Mouse (Mus musculus) A20 (cell line): ENCODE measurements around the gene Ipo4.

Experiments used
- DNase-seq: peaks from one replicate; pipeline ENCODE4 v3.0.0-alpha.2; 2011; ENCODE audit warnings: low read depth, low spot score

The Ipo4 gene

DNA sequence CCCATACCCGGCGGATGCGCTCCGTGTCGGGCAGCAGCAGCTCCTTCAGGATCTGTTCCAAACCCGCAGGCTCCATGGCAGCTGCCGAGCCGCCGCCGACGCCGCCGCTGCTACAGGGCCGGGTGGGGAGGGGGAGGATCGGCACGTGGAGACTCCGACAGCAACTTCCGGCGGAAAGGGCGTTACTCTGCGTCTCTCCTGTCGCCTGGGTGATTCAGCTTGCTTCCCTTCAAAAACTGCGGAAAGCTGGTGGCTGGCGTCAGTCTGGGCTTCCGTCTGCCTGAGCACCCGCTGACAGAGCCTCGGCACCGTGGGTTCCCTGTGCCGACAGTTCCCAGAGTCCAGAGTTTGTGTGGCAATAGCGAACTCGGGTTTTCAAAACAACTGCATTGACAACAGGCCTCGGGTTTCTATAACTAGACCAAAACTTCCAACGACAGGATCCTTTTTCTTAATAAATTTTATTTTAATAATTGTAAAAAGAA, at the start of gene Ipo4:
Ipo4 (minus strand) TSS at position 435 of the 485 bp plus-strand sequence.
- DNase-seq = peak; percentile 87

DNA sequence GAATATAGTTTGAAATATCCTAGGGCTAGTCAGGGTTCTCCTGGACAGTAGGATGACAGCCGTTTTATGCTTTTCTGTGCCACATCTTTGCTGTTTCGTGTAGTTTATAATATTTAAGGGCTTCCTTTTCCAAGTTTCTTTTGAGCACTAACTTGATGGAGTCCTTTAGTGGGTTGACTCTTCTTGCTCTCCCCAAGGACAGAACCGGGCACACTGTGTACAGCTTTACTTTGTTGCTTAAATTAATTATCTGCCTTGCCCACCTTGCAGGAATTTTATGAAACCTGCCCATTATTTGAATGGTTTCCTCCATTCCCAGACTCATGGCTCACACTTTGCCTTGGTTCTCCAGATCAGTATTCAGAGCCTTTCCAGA, 46.3 kb upstream of the Ipo4 start:
- no peak for DNase-seq

GRCm38 (mm10) chr14:55681160-55682117, 45.7 kb upstream of the Ipo4 start, which contains the start of gene Tinf2:
Gene Tinf2, minus strand, starts transcription at chr14:55681820.
- peak; percentile 99 for DNase-seq

GRCm38 (mm10) chr14:55677615-55678014, 41.9 kb upstream of the Ipo4 start:
- DNase-seq = peak; percentile 74

DNA sequence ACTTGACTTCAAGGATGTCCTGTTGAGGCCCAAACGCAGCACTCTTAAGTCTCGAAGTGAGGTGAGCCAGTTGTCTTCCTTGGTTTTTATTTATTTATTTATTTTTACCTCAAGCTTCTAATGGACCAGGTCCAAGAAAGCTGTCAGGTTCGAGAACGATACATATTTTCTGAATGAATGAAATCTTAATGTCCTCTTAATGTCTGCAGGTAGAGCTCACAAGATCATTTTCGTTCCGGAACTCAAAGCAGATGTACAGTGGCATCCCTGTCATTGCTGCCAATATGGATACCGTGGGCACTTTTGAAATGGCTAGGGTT, 36.9 kb upstream of the Ipo4 start:
- peak; percentile 65 for DNase-seq

DNA sequence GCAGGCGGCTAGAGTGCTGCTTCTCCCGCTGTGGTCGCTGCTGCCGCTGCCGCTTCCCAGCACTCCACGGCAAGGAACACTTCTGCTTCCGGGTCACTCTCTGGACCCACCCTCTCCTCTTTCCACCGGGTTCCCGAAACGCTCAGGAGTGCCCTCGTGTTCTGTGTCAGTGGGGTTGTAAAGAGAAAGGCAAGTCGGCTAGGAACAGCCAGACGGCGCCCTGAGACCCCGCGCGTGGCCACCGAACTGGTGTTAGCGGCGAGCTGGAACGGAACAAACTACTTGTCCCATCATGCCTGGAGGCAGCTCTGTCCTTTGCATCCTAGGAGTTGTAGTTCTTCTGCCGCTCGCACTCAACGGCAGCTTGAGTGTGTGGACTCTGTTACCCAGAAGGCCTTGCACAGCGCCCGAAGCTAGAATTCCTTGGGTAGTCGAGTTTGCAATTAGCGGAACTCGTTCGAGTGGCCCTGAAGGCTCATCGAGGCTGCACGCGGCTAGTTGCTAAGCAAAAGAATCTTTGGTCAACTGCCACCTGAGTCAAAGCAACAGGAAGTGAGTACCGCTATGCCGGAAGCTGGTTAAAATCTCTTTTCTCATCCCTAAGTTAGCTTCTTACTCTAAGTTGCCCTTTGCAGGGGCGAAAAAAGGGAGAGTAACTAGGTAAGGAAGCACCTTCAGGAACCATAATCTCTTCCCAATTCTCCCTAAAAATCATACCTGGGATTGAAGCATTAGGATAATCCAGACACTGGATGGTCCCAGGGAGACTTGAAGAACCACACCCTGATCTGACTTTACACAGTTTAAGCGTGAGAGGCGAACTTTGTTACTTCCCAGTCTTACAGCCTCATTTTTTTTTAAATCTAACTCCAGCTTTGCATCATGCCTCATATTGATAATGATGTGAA, 36.3 kb upstream of the Ipo4 start, which contains the start of the genes Gmpr2 and Nedd8:
Gmpr2 (plus strand) TSS at position 109 of the 908 bp plus-strand sequence.
Nedd8 (minus strand) TSS at position 292 of the 908 bp plus-strand sequence.
- peak; percentile 98 for DNase-seq

GRCm38 (mm10) chr14:55671486-55671832, 35.7 kb upstream of the Ipo4 start:
- no peak for DNase-seq

DNA sequence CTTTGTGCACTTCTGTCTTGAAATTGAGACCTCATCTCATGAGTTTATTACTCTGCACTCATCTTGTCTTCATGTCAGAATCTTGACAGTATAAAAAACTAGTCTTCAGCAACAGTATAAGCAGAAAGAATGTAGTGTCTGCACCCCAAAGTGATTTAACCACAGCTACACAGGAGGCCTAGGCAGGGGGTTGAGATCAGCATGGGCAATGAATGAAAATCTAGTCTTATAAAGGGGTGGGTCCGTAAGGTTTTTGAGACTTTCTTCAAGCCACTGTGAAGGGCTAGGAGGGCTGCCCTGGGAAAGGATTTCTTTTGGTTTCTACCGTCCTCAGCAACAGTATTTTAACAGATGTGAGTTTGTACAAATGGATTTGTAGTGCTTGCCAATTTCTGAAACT, 24.9 kb upstream of the Ipo4 start:
- DNase-seq = no peak

GRCm38 (mm10) chr14:55659960-55660573, 24.3 kb upstream of the Ipo4 start, which contains the start of gene Mdp1:
Gene Mdp1, minus strand, starts transcription at chr14:55660508.
- peak; percentile 87 for DNase-seq

DNA sequence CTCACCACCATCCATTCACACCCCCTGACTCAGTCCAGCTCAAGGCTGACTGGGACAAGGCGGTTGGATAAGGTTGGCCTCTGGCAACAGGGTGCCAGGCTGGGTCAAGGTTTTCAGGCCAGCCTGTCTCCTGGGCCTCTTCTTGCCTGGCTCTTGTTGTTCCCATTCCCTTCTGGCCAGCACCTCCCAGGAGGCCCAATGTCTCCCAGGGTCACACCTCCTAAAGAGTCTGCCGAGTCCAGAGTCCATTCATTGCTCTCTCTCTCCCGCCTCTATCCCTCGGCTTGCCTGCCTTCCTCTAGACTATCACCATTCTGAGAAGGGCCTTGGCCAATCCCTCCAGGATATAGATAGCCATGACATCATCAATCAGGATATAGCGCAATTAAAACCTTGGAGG, 22.3 kb upstream of the Ipo4 start:
- DNase-seq = no peak

GRCm38 (mm10) chr14:55656935-55657334, 21.2 kb upstream of the Ipo4 start:
- DNase-seq = no peak

- no peak for DNase-seq
Observed at GRCm38 (mm10) chr14:55651528-55651927, 15.8 kb upstream of the Ipo4 start.

DNA sequence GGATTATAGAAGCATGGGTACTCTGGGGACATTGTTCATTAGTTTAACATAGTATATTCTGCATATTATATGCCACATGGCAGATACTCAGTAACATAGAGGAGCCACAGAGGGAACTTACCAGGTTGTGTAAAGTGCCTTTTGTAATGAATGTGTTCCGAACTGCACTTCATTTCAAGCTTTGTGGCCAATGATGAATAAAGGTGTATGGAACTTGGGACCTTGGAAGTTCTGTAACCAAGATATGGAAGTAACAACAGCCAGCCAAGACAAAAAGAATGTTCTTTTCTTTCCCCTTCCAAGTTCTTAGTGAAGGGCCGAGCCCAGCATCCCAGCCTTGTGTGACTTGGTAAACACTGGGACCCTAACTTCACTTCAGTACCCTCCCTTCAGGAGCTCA, 14.1 kb upstream of the Ipo4 start, which contains the start of gene Tssk4:
Tssk4 (plus strand) TSS at position 301 of the 400 bp plus-strand sequence.
- no peak for DNase-seq

DNA sequence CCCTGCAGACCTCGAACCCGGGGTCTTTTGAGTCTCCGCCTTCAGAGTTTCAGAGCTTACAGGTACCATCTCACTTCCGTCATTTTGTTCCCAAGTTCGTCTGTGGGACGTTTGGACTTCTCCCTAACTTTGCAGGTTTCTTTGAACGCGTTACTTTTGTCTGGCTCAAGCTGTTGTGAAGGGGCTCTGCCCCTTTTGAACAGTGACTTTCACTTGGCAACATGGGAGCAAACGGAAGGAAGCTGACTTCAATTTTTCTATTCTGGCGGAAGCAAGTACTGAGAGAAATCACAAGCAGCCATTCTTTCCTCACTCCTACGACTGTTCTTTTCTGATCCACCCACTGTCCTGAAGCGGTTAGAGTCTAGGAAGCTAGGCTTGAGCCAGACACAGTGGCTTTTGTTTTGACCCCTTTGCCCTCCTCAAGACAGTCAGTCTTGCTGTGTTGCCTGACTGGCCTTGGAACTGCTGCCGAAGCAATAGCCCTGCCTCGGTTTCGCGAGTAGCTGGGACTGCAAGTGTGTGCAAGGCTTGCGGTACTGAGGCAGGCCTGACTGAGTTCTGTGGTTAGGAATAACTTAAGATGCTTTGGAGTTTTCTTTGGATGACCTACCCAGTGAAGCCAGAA, 8.6 kb upstream of the Ipo4 start:
- peak; percentile 67 for DNase-seq

GRCm38 (mm10) chr14:55643060-55643907, 7.5 kb upstream of the Ipo4 start, which contains the start of gene Tm9sf1:
Gene Tm9sf1, minus strand, starts transcription at chr14:55643806.
- peak; percentile 97 for DNase-seq

GRCm38 (mm10) chr14:55642679-55643059, 6.9 kb upstream of the Ipo4 start:
- no peak for DNase-seq

DNA sequence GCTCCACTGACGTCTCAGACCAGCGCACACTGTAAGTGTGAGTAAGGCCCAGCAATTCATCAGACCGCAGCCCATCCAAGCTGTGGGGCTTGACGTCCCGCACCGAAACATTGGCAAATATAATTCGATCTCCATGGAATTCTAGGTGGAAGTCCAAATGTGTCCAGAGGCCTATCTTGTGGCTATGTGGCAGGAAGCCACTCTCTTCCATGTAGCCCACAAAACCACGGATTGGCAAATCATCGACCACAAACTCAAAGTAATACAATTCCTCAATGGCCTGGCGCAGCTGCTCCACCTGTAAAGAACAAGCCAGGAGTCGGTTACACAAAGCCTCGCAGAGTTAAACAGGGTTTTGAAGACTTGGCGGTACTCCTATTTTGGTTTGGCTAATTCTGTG, 5.5 kb upstream of the Ipo4 start:
- no peak for DNase-seq

DNA sequence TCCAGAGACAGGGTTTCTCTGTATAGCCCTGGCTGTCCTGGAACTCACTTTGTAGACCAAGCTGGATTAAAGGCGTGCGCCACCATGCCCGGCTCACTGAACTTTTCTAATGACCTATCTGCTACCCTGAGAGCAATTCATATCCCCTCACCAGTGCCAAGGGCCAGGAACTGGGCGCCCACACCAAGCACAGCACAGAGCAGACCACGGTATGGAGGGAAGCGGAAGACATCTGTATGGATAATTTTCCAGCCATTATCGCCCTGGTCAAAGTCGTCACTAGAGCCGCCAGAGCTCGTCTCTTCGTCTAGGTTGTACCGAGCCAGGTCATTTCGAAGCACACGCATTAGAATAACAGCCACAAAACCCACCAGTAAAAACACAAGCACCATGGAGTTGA, 5.1 kb upstream of the Ipo4 start:
- DNase-seq = no peak

GRCm38 (mm10) chr14:55637795-55638194, 2.0 kb upstream of the Ipo4 start, which contains the start of gene Gm49378:
Gene Gm49378, minus strand, starts transcription at chr14:55637895.
- no peak for DNase-seq
